Mouse (Mus musculus) MEL (cell line): Measurements from ENCODE around the gene Palld. TPM values are rescaled to one million over a fixed set of nuclear protein-coding genes. Genes with fewer than 3 reads are reported as not detected.

ENCODE experiments used
- DNase-seq: peaks from one replicate; pipeline ENCODE4 v3.0.0; 2011; ENCODE audit warnings: low read depth, low spot score
- H3K27ac ChIP-seq: 2 replicates; pipeline ENCODE4 v1.5.1; 2012; ENCODE audit warnings: low read depth, mild to moderate bottlenecking, control low read depth, low read length, moderate library complexity; ENCODE audit not compliant: control insufficient read depth
- H3K27me3 ChIP-seq, 2 experiments: fragments of 150-350 bp in 1 of 2; sonication (generic) in 1 of 2; 2 replicates each; pipeline ENCODE4 v1.6.1; 2012; ENCODE audit warnings: low read length in 2 of 2, mild to moderate bottlenecking in 2 of 2, improper control_type of control experiment in 1 of 2, moderate library complexity in 1 of 2; ENCODE audit not compliant: insufficient read depth in 2 of 2, control insufficient read depth in 1 of 2
- H3K36me3 ChIP-seq, 2 experiments: 2 replicates each; pipeline ENCODE4 v1.6.1; 2012 to 2014; ENCODE audit warnings: low read length in 2 of 2, improper control_type of control experiment in 1 of 2, inconsistent platforms in 1 of 2, mild to moderate bottlenecking in 1 of 2; ENCODE audit not compliant: insufficient read depth in 2 of 2, control insufficient read depth in 1 of 2
- H3K4me1 ChIP-seq, 2 experiments: fragments of 150-350 bp in 1 of 2; sonication (generic) in 1 of 2; 2 replicates each; pipeline ENCODE4 v1.6.1; 2012; ENCODE audit warnings: low read length in 2 of 2, improper control_type of control experiment in 1 of 2, mild to moderate bottlenecking in 1 of 2; ENCODE audit not compliant: insufficient read depth in 2 of 2, control insufficient read depth in 1 of 2
- H3K4me3 ChIP-seq, 2 experiments: fragments of 150-350 bp in 1 of 2; sonication (generic) in 1 of 2; 2 replicates each; pipeline ENCODE4 v1.5.1; 2012; ENCODE audit warnings: low read depth in 2 of 2, low read length in 2 of 2, mild to moderate bottlenecking in 2 of 2, moderate library complexity in 2 of 2, control low read depth in 1 of 2, improper control_type of control experiment in 1 of 2; ENCODE audit not compliant: control insufficient read depth in 1 of 2, insufficient read depth in 1 of 2
- H3K79me2 ChIP-seq: 2 replicates; pipeline ENCODE4 v1.6.1; 2012; ENCODE audit warnings: mild to moderate bottlenecking, low read length, moderate library complexity; ENCODE audit not compliant: control insufficient read depth, poor library complexity, insufficient read depth
- H3K9ac ChIP-seq: 2 replicates; pipeline ENCODE4 v1.6.1; 2012; ENCODE audit warnings: low read depth, mild to moderate bottlenecking, control low read depth, low read length, moderate library complexity; ENCODE audit not compliant: control insufficient read depth, poor library complexity, severe bottlenecking
- H3K9me3 ChIP-seq: fragments of 150-350 bp; sonication (generic); replicated peaks from 2 replicates; pipeline ENCODE4 v1.6.1; 2012; ENCODE audit warnings: mild to moderate bottlenecking, low read length, improper control_type of control experiment, moderate library complexity; ENCODE audit not compliant: insufficient read depth
- BHLHE40 ChIP-seq: IDR thresholded peaks from 2 replicates; pipeline ENCODE4 v1.6.1; 2012; ENCODE audit warnings: low read depth, mild to moderate bottlenecking, inconsistent platforms, low read length, improper control_type of control experiment, borderline replicate concordance
- CHD1 ChIP-seq: IDR thresholded peaks from 2 replicates; pipeline ENCODE4 v1.6.1; 2012; ENCODE audit warnings: low read depth, mild to moderate bottlenecking, inconsistent platforms, low read length, improper control_type of control experiment
- CHD2 ChIP-seq: IDR thresholded peaks from 2 replicates; pipeline ENCODE4 v1.6.1; 2011; ENCODE audit warnings: low read length, improper control_type of control experiment
- CTCF ChIP-seq, 3 experiments: IDR thresholded peaks in 2 of 3; conservative IDR thresholded peaks in 1 of 3; 2 replicates each; pipeline ENCODE4 v1.5.1; 2011 to 2012; ENCODE audit warnings: low read length in 3 of 3, low read depth in 2 of 3, mild to moderate bottlenecking in 2 of 3, improper control_type of control experiment in 1 of 3, inconsistent platforms in 1 of 3, mixed read lengths in 1 of 3, moderate library complexity in 1 of 3; ENCODE audit not compliant: control insufficient read depth in 1 of 3, insufficient read depth in 1 of 3, poor library complexity in 1 of 3, severe bottlenecking in 1 of 3
- E2F4 ChIP-seq: IDR thresholded peaks from 2 replicates; pipeline ENCODE4 v1.6.1; 2011; ENCODE audit warnings: low read depth, low read length, improper control_type of control experiment, borderline replicate concordance
- EP300 ChIP-seq, 2 experiments: IDR thresholded peaks; 2 replicates each; pipeline ENCODE4 v1.6.1; 2011; ENCODE audit warnings: improper control_type of control experiment in 2 of 2, low read length in 2 of 2, low read depth in 1 of 2, mild to moderate bottlenecking in 1 of 2
- ETS1 ChIP-seq: IDR thresholded peaks from 2 replicates; pipeline ENCODE4 v1.6.1; 2012; ENCODE audit warnings: low read depth, mild to moderate bottlenecking, inconsistent platforms, low read length, improper control_type of control experiment, moderate library complexity
- GABPA ChIP-seq: IDR thresholded peaks from 2 replicates; pipeline ENCODE4 v1.6.1; 2012; ENCODE audit warnings: low read depth, mild to moderate bottlenecking, inconsistent platforms, low read length, improper control_type of control experiment, moderate library complexity
- GATA1 ChIP-seq: IDR thresholded peaks from 2 replicates; pipeline ENCODE4 v1.6.1; 2011; ENCODE audit warnings: low read depth, low read length, improper control_type of control experiment
- JUND ChIP-seq: IDR thresholded peaks from 2 replicates; pipeline ENCODE4 v1.6.1; 2011; ENCODE audit warnings: low read depth, mild to moderate bottlenecking, improper control_type of control experiment, low read length
- KAT2A ChIP-seq: conservative IDR thresholded peaks from 2 replicates; pipeline ENCODE4 v1.6.1; 2012; ENCODE audit warnings: low read depth, low read length, improper control_type of control experiment, inconsistent platforms
- MAFK ChIP-seq: IDR thresholded peaks from 2 replicates; pipeline ENCODE4 v1.6.1; 2011; ENCODE audit warnings: low read depth, mild to moderate bottlenecking, low read length, improper control_type of control experiment, borderline replicate concordance
- MAX ChIP-seq: IDR thresholded peaks from 2 replicates; pipeline ENCODE4 v1.6.1; 2011; ENCODE audit warnings: low read length, improper control_type of control experiment
- MAZ ChIP-seq: IDR thresholded peaks from 2 replicates; pipeline ENCODE4 v1.6.1; 2012; ENCODE audit warnings: low read depth, mild to moderate bottlenecking, inconsistent platforms, low read length, improper control_type of control experiment
- MXI1 ChIP-seq: IDR thresholded peaks from 2 replicates; pipeline ENCODE4 v1.6.1; 2011; ENCODE audit warnings: mild to moderate bottlenecking, low read depth, low read length, improper control_type of control experiment
- MYC ChIP-seq: IDR thresholded peaks from 2 replicates; pipeline ENCODE4 v1.6.1; 2011; ENCODE audit warnings: low read depth, mild to moderate bottlenecking, low read length, improper control_type of control experiment, moderate library complexity
- POLR2AphosphoS5 ChIP-seq: IDR thresholded peaks from 2 replicates; pipeline ENCODE4 v1.6.1; 2012; ENCODE audit warnings: low read depth, borderline replicate concordance, mild to moderate bottlenecking, inconsistent platforms, low read length, moderate library complexity, mixed read lengths
- RAD21 ChIP-seq: IDR thresholded peaks from 2 replicates; pipeline ENCODE4 v1.6.1; 2011; ENCODE audit warnings: mild to moderate bottlenecking, low read depth, low read length, improper control_type of control experiment
- RCOR1 ChIP-seq: IDR thresholded peaks from 2 replicates; pipeline ENCODE4 v1.6.1; 2012; ENCODE audit warnings: low read depth, mild to moderate bottlenecking, inconsistent platforms, low read length, improper control_type of control experiment
- SIN3A ChIP-seq: IDR thresholded peaks from 2 replicates; pipeline ENCODE4 v1.6.1; 2012; ENCODE audit warnings: low read length, improper control_type of control experiment, inconsistent platforms
- SMC3 ChIP-seq: IDR thresholded peaks from 2 replicates; pipeline ENCODE4 v1.6.1; 2011; ENCODE audit warnings: low read depth, low read length, improper control_type of control experiment
- TAL1 ChIP-seq: IDR thresholded peaks from 2 replicates; pipeline ENCODE4 v1.6.1; 2012; ENCODE audit warnings: mild to moderate bottlenecking, inconsistent platforms, low read length, moderate library complexity, mixed read lengths
- USF1 ChIP-seq: IDR thresholded peaks from 2 replicates; pipeline ENCODE4 v1.6.1; 2014; ENCODE audit warnings: low read depth, mild to moderate bottlenecking, inconsistent platforms, low read length, improper control_type of control experiment, moderate library complexity
- ZC3H11A ChIP-seq: IDR thresholded peaks from 2 replicates; pipeline ENCODE4 v1.6.1; 2012; ENCODE audit warnings: low read depth, mild to moderate bottlenecking, inconsistent platforms, low read length, improper control_type of control experiment
- ZKSCAN1 ChIP-seq: IDR thresholded peaks from 2 replicates; pipeline ENCODE4 v1.6.1; 2012; ENCODE audit warnings: low read depth, mild to moderate bottlenecking, inconsistent platforms, low read length, improper control_type of control experiment, moderate library complexity
- ZMIZ1 ChIP-seq: IDR thresholded peaks from 2 replicates; pipeline ENCODE4 v1.6.1; 2012; ENCODE audit warnings: low read depth, mild to moderate bottlenecking, inconsistent platforms, low read length, improper control_type of control experiment, moderate library complexity
- ZNF384 ChIP-seq: IDR thresholded peaks from 2 replicates; pipeline ENCODE4 v1.6.1; 2012; ENCODE audit warnings: low read depth, mild to moderate bottlenecking, inconsistent platforms, low read length, improper control_type of control experiment
- polyA plus RNA-seq, 2 experiments: library from polyadenylated mRNA; stranded (reverse) in 1 of 2; unstranded in 1 of 2; fragments of >175 nt in 1 of 2; fragments of >200 nt in 1 of 2; gene quantifications; 2 replicates each; pipeline versions ENCODE4 v1.2.1 to v1.2.4; 2012; ENCODE audit warnings: low replicate concordance in 2 of 2, low read depth in 1 of 2; ENCODE audit not compliant: insufficient read length in 2 of 2, insufficient read depth in 1 of 2, missing spikeins in 1 of 2
- total RNA-seq: library from RNA; depleted of rRNA; stranded (reverse); fragments of 300-350 nt; gene quantifications from 2 replicates; pipeline ENCODE4 v1.2.3, GENCODE M21; 2012

Palld gene
- total and polyA plus RNA-seq, 3 experiments, result 0.23 to 1.9 TPM; not detected in 1

DNA sequence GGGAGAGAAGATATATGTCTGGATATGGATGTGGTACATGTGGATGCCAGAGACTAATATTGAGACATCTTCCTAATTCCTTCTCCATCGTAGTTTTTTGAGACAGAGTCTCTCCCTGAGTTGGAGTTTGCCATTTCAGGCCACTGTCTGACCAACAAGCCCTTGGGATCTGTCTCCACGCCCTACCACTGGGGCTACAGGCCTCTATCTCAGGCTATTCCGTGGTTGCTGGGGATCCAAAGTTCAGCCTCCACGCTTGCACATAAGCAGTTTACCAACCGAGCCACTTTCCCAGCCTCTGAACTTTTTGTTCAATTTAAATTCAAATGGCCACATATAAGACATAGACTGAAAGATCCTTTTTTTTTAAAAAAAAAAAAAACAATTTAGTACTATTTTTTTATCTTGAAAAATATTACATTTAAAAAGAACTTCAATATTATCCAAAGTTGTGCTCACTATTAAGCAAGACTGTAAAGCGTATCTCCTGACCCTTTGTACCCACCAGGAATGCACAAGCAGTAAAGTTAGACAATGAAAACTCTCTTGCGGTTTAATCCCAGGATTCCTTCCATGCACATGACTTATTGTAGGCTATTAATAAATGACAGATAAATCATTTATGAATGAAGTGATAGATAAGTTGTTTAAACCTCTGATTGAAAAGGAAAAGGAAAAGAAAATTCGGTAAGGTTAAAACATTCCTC, 276.1 kb downstream of the Palld start:
- Histone ChIP-seq H3K27ac (no peak overlapping the region), H3K9ac (no peak overlapping the region), H3K27me3 (no peaks in the 10 kb centered on the region), H3K36me3 (no peaks in the 10 kb centered on the region), H3K4me1 (no peaks in the 10 kb centered on the region), H3K4me3 (no peak overlapping the region), H3K79me2 (no peaks in the 10 kb centered on the region), H3K9me3 (no peaks in the 10 kb centered on the region)
- no peak for DNase-seq
- no peak for TF ChIP-seq RCOR1
- TF ChIP-seq BHLHE40, result no peak
- TF ChIP-seq POLR2AphosphoS5, result no peak
- no peak for TF ChIP-seq SMC3
- TF ChIP-seq ZC3H11A, result no peak
- no peak for TF ChIP-seq CTCF (IDR thresholded peaks at IDR 0.05 in 2 of 3, conservative IDR thresholded peaks at IDR 0.05 in 1 of 3; ENCODE audit: control insufficient read depth in 1 of 3, insufficient read depth in 1 of 3, low read depth in 2 of 3, low read length in 3 of 3, poor library complexity in 1 of 3, severe bottlenecking in 1 of 3)
- no peak for TF ChIP-seq USF1
- TF ChIP-seq ZKSCAN1, result no peak
- no peak for TF ChIP-seq RAD21
- no peak for TF ChIP-seq ZNF384
- no peak for TF ChIP-seq CHD1
- TF ChIP-seq CHD2, result no peak
- TF ChIP-seq GATA1, result no peak
- TF ChIP-seq MAZ, result no peak

DNA sequence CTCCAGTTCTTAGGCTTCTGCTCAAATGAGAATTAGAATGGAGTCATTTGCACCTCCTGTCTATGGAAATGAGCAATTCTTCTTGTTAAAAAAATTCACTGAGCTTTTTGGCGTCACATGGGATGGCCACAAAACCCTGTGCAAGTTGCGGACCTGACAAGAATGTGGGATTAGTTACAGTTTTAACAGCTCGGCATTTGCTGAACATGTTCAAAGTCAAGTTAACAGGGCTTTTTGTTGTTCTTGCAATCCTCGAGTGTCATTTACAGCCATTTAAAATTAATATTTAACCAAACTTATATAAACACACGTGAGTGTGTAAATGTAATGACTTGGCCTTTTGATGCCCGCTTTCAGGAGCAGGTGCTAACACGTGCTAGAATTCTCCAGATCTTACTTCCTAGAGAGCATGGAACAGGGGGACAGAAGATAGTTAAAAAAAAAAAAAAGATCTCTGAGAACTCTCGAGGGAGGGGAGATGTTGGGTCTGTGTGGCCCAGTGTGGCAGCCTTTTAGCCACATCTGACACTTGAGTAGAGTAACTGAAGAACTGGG, 276.8 kb downstream of the Palld start:
- H3K27ac ChIP-seq, result no peak overlapping the region
- H3K4me1 ChIP-seq, result no peaks in the 10 kb centered on the region
- H3K9me3 ChIP-seq, result no peaks in the 10 kb centered on the region
- no peaks in the 10 kb centered on the region for H3K79me2 ChIP-seq
- H3K27me3 ChIP-seq, result no peaks in the 10 kb centered on the region
- DNase-seq, result no peak
- H3K36me3 ChIP-seq, result no peaks in the 10 kb centered on the region
- TF ChIP-seq GABPA (no peak), CTCF (IDR thresholded peaks at IDR 0.05 in 2 of 3, conservative IDR thresholded peaks at IDR 0.05 in 1 of 3; ENCODE audit: control insufficient read depth in 1 of 3, insufficient read depth in 1 of 3, low read depth in 2 of 3, low read length in 3 of 3, poor library complexity in 1 of 3, severe bottlenecking in 1 of 3) (no peak), MAFK (no peak), SIN3A (no peak), EP300 (IDR thresholded peaks at IDR 0.05; ENCODE audit: low read depth in 1 of 2, low read length in 2 of 2) (no peak), ETS1 (no peak), MAX (no peak), MYC (no peak), MXI1 (no peak), ZMIZ1 (no peak), TAL1 (no peak), RAD21 (no peak), JUND (no peak), E2F4 (no peak), KAT2A (no peak)
- H3K9ac ChIP-seq, result no peak overlapping the region
- no peak overlapping the region for H3K4me3 ChIP-seq
